In the genomic region with DNA sequence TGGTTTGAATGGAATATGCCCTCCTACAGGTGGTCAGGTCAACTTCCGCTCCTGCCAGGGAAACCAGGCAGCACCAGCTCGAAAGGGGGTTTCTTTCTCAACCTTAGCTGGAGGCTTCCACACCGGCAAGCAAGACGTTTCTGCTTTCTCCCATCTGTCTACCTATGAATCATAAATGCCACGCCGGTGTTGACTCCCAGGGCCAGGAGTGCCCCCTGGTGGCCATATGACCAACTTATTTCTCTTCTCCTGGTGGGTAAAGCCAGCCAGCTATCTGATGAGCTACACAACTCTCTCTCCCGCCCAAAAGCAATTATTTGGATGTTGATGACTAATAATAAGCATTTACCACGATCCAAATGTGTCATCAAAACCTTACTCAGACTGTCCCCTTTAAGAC, we compare ENCODE assay signal across 8 mouse cellular contexts. TPM values are rescaled to one million over a fixed set of nuclear protein-coding genes. Genes with fewer than 3 reads are reported as not detected.
DNase-seq lines count a peak whose midpoint lies in the region; ATAC-seq lines count a peak whose summit lies in the region.

No protein-coding gene starts in this region.

- peak; percentile 76 for ATAC-seq in erythroid progenitor cell, adult 5-6 weeks (replicated peaks; ENCODE audit: low FRiP score, poor library complexity, severe bottlenecking)
- peak; percentile 91 for ATAC-seq in megakaryocyte, adult 5-6 weeks (ENCODE audit: poor library complexity, severe bottlenecking)

- peak; percentile 93 for DNase-seq in MN1 (ENCODE audit: low spot score)
- peak; percentile 84 for DNase-seq in brain, adult 2 months (ENCODE audit: low read depth, low spot score)
- peak; percentile 91 for DNase-seq in heart, postnatal 4 days
- DNase-seq in layer of hippocampus, postnatal 10 days (ENCODE audit: low spot score in 2 of 2) = peak; percentile 79 to 85
- DNase-seq in right cerebral cortex, postnatal 4 days = peak; percentile 82
- peak; percentile 58 for DNase-seq in yolk sac, embryonic 10.5 days (ENCODE audit: low spot score)

RNA-seq across cellular contexts. Expression of a gene that starts 11.4 kb away (rescaled TPM):
- total RNA-seq in erythroid progenitor cell, adult 5-6 weeks (2015; ENCODE audit: low replicate concordance) = not detected in 2 replicates
- total RNA-seq in erythroid progenitor cell, adult 5-6 weeks (2017; ENCODE audit: low replicate concordance) = not detected in 2 replicates
- total RNA-seq in heart, postnatal 4 days (2021) = 100 to 1,000 TPM; 102 to 106 TPM
- total RNA-seq in layer of hippocampus, postnatal 10 days (2021) = under 1 TPM in 1 of 2 experiments, not detected in 1; 0.34 TPM
- not detected in 2 replicates for total RNA-seq in megakaryocyte, adult 5-6 weeks (2015)
- total RNA-seq in megakaryocyte, adult 5-6 weeks (2017) = not detected in 2 replicates

RNA-seq across cellular contexts. Expression of a gene that starts 29.8 kb away (rescaled TPM):
- 135 and 172 TPM in 2 replicates for total RNA-seq in erythroid progenitor cell, adult 5-6 weeks (2015; ENCODE audit: low replicate concordance)
- 87.1 and 93.3 TPM in 2 replicates for total RNA-seq in erythroid progenitor cell, adult 5-6 weeks (2017; ENCODE audit: low replicate concordance)
- total RNA-seq in heart, postnatal 4 days (2021) = 100 to 1,000 TPM; 188 to 195 TPM
- total RNA-seq in layer of hippocampus, postnatal 10 days (2021) = 100 to 1,000 TPM; 241 to 255 TPM
- 265 and 283 TPM in 2 replicates for total RNA-seq in megakaryocyte, adult 5-6 weeks (2015)
- 250 and 266 TPM in 2 replicates for total RNA-seq in megakaryocyte, adult 5-6 weeks (2017)

RNA-seq across cellular contexts. Expression of a gene that starts 47.7 kb away (rescaled TPM):
- not detected in 2 replicates for total RNA-seq in erythroid progenitor cell, adult 5-6 weeks (2015; ENCODE audit: low replicate concordance)
- not detected in 2 replicates for total RNA-seq in erythroid progenitor cell, adult 5-6 weeks (2017; ENCODE audit: low replicate concordance)
- total RNA-seq in heart, postnatal 4 days (2021) = 1 to 10 TPM; 1.2 to 1.7 TPM
- 1 to 10 TPM; 1.0 to 1.2 TPM for total RNA-seq in layer of hippocampus, postnatal 10 days (2021)
- not detected in 2 replicates for total RNA-seq in megakaryocyte, adult 5-6 weeks (2015)
- not detected in 2 replicates for total RNA-seq in megakaryocyte, adult 5-6 weeks (2017)

Comparison
In these comparisons a context has a peak if more than half of its experiments do, and no peak if none do; other contexts are left out.
1. Peak in every context shown above with its lines: DNase-seq and ATAC-seq.
2. RNA of a gene that starts 11.4 kb away (total RNA-seq): 102 to 106 TPM in heart, postnatal 4 days; 0.34 TPM in layer of hippocampus, postnatal 10 days, not detected in erythroid progenitor cell, adult 5-6 weeks and not detected in megakaryocyte, adult 5-6 weeks; every median in the first group is over 10 times any median in the second.